Mouse (Mus musculus) Patski (cell line): ENCODE results near the gene Prss54. TPM values are rescaled to one million over a fixed set of nuclear protein-coding genes. Genes with fewer than 3 reads are reported as not detected.

Source experiments
- ATAC-seq: fragments of 100-300 bp; one replicate; pipeline ENCODE4 v1.8.0; 2021
- CTCF ChIA-PET: fragments of 350-600 bp; sonication (Branson Sonifier 250); formaldehyde crosslinking; loops from one replicate; lab custom pipeline; 2022; ENCODE audit warnings: inconsistent platforms; lab: Charles Lee
- POLR2A ChIA-PET: fragments of 350-600 bp; sonication (Branson Sonifier 250); formaldehyde crosslinking; loops from one replicate; lab custom pipeline; 2022; ENCODE audit warnings: antibody characterized with exemption, inconsistent platforms; lab: Charles Lee
- DNase-seq: peaks from one replicate; pipeline ENCODE4 v3.0.0-alpha.2; 2011; ENCODE audit warnings: low read depth, low spot score
- H3K27me3 ChIP-seq: fragments of 371-371 bp; one replicate; pipeline ENCODE4 v1.5.1; 2021
- CTCF ChIP-seq: fragments of 100-300 bp; IDR thresholded peaks from one replicate; pipeline ENCODE4 v1.5.1; 2021
- in situ Hi-C: fragments of 300-500 bp; cut with MboI; formaldehyde crosslinking; loops from 3 replicates; pipeline ENCODE4 v1.11.1; 2018; ENCODE audit warnings: low pct_unique_long_range_greater_than_20kb, mixed read lengths
- polyA plus RNA-seq: library from polyadenylated mRNA; unstranded; gene quantifications from one replicate; pipeline ENCODE4 v1.2.3, GENCODE M21; 2021

The Prss54 gene
- polyA plus RNA-seq, 1 experiment from 2014 or later: not detected

- TF ChIP-seq CTCF: no peak
- ChIA-PET POLR2A (no interaction called here), CTCF (interaction anchor here (1.3 kb wide), 1 partner anchor 18 kb away, joined by 3 read pairs; no protein-coding TSS in a partner anchor)
- ATAC-seq (no peak), DNase-seq (no peak)
- peaks cover 8% of the 10 kb centered on the region for H3K27me3 ChIP-seq
- in situ Hi-C loops: no loop called here
These were observed 43.9 kb downstream of the Prss54 start for GRCm38 (mm10) chr8:95532206-95532605.

DNA sequence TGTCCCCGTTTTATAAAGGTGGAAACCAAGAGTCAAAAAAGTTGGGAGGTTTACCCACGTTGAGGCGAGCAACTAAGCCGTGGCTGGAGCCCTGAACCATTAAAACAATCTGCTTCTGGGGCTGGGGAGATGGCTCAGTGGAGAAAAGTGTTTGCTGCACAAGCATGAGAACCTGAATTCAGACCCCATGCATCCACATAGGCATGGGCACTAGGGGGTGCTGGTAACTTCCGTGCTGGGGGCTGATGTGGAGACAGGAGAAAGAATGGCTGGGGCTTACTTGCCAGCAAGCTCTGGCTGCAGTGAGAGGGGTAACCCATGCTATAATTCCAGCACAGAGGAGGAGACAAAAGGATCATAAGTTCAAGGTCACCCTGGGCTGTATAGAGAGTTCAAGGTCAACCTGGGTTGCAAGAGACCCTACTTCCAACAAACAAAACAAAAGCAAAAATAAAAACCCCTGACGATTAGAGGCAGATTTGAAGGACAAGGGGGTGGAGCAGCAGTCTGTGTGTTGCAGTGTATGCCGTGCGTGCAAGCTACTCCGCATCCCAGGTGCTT, 47.3 kb downstream of the Prss54 start:
- ATAC-seq (no peak), DNase-seq (no peak)
- in situ Hi-C loops: no loop called here
- no peak for TF ChIP-seq CTCF
- peaks cover 27% of the 10 kb centered on the region for H3K27me3 ChIP-seq
- ChIA-PET POLR2A (no interaction called here), CTCF (no interaction called here)

- DNase-seq: no peak
- peaks cover 31% of the 10 kb centered on the region for H3K27me3 ChIP-seq
- no peak for TF ChIP-seq CTCF
- no peak for ATAC-seq
- ChIA-PET POLR2A (no interaction called here), CTCF (no interaction called here)
- in situ Hi-C loops: no loop called here
These were observed 47.9 kb downstream of the Prss54 start for GRCm38 (mm10) chr8:95528194-95528593.

DNA sequence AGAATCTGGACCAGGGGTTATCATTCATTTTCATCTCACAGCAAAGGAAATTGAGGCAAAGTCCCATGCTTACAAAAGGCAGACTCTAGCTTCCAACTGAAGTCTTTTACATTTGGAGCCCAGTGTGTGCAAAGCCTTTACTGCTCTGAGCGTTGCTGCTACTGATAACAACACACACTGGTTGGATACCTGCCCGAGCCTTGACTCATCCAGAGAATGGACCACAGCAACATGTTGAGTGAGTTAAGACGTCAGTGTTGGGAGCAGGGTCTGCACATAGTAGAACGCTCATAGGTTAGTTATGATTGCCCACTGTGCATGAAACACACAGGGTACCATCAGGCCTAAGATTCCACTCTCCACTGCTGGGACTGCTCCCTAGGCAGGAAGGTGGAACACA, 52.1 kb downstream of the Prss54 start:
- in situ Hi-C loops: no loop called here
- POLR2A ChIA-PET: no interaction called here
- ATAC-seq (no peak), DNase-seq (no peak)
- TF ChIP-seq CTCF: no peak
- H3K27me3 ChIP-seq: peaks cover 34% of the 10 kb centered on the region
- CTCF ChIA-PET: no interaction called here

GRCm38 (mm10) chr8:95516928-95517327, 59.2 kb downstream of the Prss54 start:
- ATAC-seq (no peak), DNase-seq (no peak)
- in situ Hi-C loops: no loop called here
- ChIA-PET CTCF (no interaction called here), POLR2A (no interaction called here)
- no peaks in the 10 kb centered on the region for H3K27me3 ChIP-seq
- no peak for TF ChIP-seq CTCF

DNA sequence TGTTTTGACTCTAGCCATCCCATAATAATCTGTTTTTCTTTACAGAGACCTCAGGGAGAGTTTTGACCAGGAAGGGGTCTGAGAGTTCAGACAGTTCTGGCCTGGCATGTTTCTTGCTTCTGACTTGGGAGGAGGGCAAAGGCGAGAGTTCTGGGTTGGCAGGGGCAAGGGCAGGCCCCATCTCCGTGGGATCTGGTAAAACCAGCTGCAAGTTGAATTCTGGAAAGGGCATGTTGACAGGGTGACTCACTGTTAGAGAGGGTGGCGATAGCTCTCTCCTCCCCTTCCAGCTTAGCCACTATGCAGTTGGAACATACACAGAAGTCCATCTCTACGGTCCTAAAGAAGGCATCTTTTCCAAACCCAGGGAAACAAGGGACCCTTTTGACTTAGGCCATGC, 62.9 kb downstream of the Prss54 start:
- peaks cover 8% of the 10 kb centered on the region for H3K27me3 ChIP-seq
- CTCF ChIA-PET: interaction anchor here (0.7 kb wide), 1 partner anchor 18 kb away, joined by 3 read pairs; no protein-coding TSS in a partner anchor
- POLR2A ChIA-PET: no interaction called here
- DNase-seq: no peak
- no peak for TF ChIP-seq CTCF
- in situ Hi-C loops: no loop called here
- no peak for ATAC-seq

DNA sequence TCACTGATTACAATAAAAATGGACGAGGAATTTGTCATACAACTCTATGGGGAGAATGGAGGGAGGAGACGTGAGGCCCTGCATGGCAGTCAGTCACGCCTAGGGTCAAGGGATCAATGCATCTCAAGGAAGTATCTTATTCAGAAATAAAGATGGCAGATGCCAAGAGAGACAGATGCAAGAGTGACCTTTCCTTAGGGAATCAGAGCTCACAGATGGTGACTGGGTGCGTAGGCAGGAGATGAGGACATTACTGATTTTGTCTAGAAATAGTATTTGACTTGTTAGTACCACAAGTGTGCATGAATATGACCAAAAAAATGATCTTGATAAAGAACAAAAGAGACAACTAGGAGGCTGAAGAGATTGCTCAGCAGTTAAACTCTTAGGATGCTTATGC, 63.9 kb downstream of the Prss54 start:
- ATAC-seq: no peak
- peaks cover 13% of the 10 kb centered on the region for H3K27me3 ChIP-seq
- ChIA-PET POLR2A (no interaction called here), CTCF (no interaction called here)
- no peak for DNase-seq
- in situ Hi-C loops: no loop called here
- no peak for TF ChIP-seq CTCF

Other genes with a start within 250 kb of the Prss54 start
- gene Zfp319, start 244.4 kb downstream of the Prss54 start, polyA plus RNA-seq: 12.3 TPM
- gene Usb1, start 244.1 kb downstream of the Prss54 start, polyA plus RNA-seq: 37.8 TPM
- 8.1 TPM for gene Mmp15, start 224.1 kb downstream of the Prss54 start, polyA plus RNA-seq
- 64.5 TPM for gene Cfap20, start 141.5 kb downstream of the Prss54 start, polyA plus RNA-seq
- 87.3 TPM for gene Csnk2a2, start 86.3 kb downstream of the Prss54 start, polyA plus RNA-seq
- 1.0 TPM for gene Ccdc113, start 42.3 kb downstream of the Prss54 start, polyA plus RNA-seq
- gene Gins3, start 57.1 kb upstream of the Prss54 start, polyA plus RNA-seq: 5.8 TPM
- gene Ndrg4, start 100.6 kb upstream of the Prss54 start, polyA plus RNA-seq: 26.6 TPM
- 36.3 TPM for gene Setd6, start 139.5 kb upstream of the Prss54 start, polyA plus RNA-seq
- 115 TPM for gene Cnot1, start 231.1 kb upstream of the Prss54 start, polyA plus RNA-seq
- 196 TPM for gene Sap18b, start 249.0 kb upstream of the Prss54 start, polyA plus RNA-seq